Mouse (Mus musculus) ES-Bruce4 (cell line): Measurements from ENCODE around the gene Cdh4.

ENCODE experiments used
- CTCF ChIP-seq: IDR thresholded peaks from one replicate; pipeline ENCODE4 v1.8.1; 2011; ENCODE audit warnings: low read depth, low read length
- POLR2A ChIP-seq: IDR thresholded peaks from one replicate; pipeline ENCODE4 v1.8.1; 2011; ENCODE audit warnings: low read length; ENCODE audit not compliant: insufficient read depth

GRCm38 (mm10) chr2:179555928-179556327 lies 113.7 kb downstream of the Cdh4 start:
- TF ChIP-seq CTCF (no peak), POLR2A (no peak)
